Mouse (Mus musculus) midbrain, postnatal 0 days (tissue): ENCODE results near the gene Sf3a3. TPM values are rescaled to one million over a fixed set of nuclear protein-coding genes. Genes with fewer than 3 reads are reported as not detected.

Source experiments
- ATAC-seq: fragments of 200-750 bp; cut with Nextera tagmentation; 2 replicates; pipeline ENCODE4 v1.8.0; 2017; ENCODE audit warnings: moderate number of reproducible peaks, mild to moderate bottlenecking, moderate TSS enrichment, moderate library complexity; ENCODE audit not compliant: low FRiP score
- DNase-seq: peaks from one replicate; pipeline ENCODE4 v3.0.0-alpha.2; 2015; ENCODE audit warnings: low spot score
- H3K27ac ChIP-seq: fragments of 300-500 bp; sonication (generic); 2 replicates; pipeline ENCODE4 v1.5.1; 2014; ENCODE audit warnings: low read depth, mild to moderate bottlenecking, low read length, mixed read lengths
- H3K27me3 ChIP-seq: fragments of 300-500 bp; sonication (generic); 2 replicates; pipeline ENCODE4 v1.6.1; 2014; ENCODE audit warnings: low read length, control low read depth, mixed read lengths; ENCODE audit not compliant: insufficient read depth
- H3K36me3 ChIP-seq: fragments of 300-500 bp; sonication (generic); 2 replicates; pipeline ENCODE4 v1.6.1; 2014; ENCODE audit warnings: low read length, control low read depth, mixed read lengths; ENCODE audit not compliant: insufficient read depth
- H3K4me1 ChIP-seq: fragments of 300-500 bp; sonication (generic); 2 replicates; pipeline ENCODE4 v1.6.1; 2014; ENCODE audit warnings: mild to moderate bottlenecking, control low read depth, antibody characterized with exemption, low read length, mixed read lengths; ENCODE audit not compliant: insufficient read depth
- H3K4me2 ChIP-seq: fragments of 300-500 bp; sonication (generic); 2 replicates; pipeline ENCODE4 v1.6.1; 2014; ENCODE audit warnings: low read depth, mild to moderate bottlenecking, low read length, mixed read lengths; ENCODE audit not compliant: poor library complexity, severe bottlenecking
- H3K4me3 ChIP-seq: fragments of 300-500 bp; sonication (generic); 2 replicates; pipeline ENCODE4 v1.5.1; 2014; ENCODE audit warnings: low read depth, mild to moderate bottlenecking, low read length, moderate library complexity
- H3K9ac ChIP-seq: fragments of 300-500 bp; sonication (generic); replicated peaks from 2 replicates; pipeline ENCODE4 v1.6.1; 2014; ENCODE audit warnings: mild to moderate bottlenecking, low read length, moderate library complexity, mixed read lengths; ENCODE audit not compliant: poor library complexity, severe bottlenecking
- H3K9me3 ChIP-seq: fragments of 300-500 bp; sonication (generic); 2 replicates; pipeline ENCODE4 v1.6.1; 2016; ENCODE audit warnings: low read length, control low read depth
- CTCF ChIP-seq: IDR thresholded peaks from 2 replicates; pipeline ENCODE4 v1.5.1; 2016; ENCODE audit warnings: antibody characterized with exemption, mild to moderate bottlenecking
- WGBS: fragments of 180-500 bp; shearing (Covaris S2); extraction: QIAGEN DNeasy Blood & Tissue Kit; methylation state at CpG from one replicate; pipeline ENCODE4 v1.1.7; 2014; 5-methylcytosine and 5-hydroxymethylcytosine counted together
- polyA plus RNA-seq: library from polyadenylated mRNA; unstranded; fragments of >200 nt; fragmentation: Nextera tagmentation; extraction: Ambion mirVana; gene quantifications from 2 replicates; pipeline ENCODE4 v1.2.1, GENCODE M21; 2015
- total RNA-seq: library from RNA; depleted of rRNA; stranded (reverse); fragments of >200 nt; gene quantifications from 2 replicates; pipeline ENCODE4 v1.2.3, GENCODE M21; 2014

Gene Sf3a3
- total and polyA plus RNA-seq, 2 experiments from 2014 or later = 32.8 to 75.9 TPM

DNA sequence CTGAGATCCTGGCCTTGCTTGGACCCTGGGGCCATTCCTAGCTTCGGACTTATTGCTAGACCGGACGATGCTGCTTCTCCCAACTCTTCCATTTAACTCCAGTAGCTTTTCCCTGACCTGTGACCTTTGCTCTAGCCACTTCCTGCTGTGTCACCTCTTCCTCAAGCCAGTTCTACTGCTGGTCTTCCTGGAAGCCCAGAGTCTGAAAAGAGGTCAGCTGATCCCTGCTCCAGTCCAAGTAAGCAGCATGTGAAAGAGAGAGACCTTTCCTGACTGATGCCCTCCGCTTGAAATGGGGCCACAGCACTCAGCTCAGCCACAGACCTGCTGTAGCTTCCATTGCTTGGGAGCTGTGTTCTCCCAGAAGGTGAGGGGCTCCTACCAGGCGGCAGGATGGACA is 22.9 kb downstream of the Sf3a3 start:
- peaks cover 9% of the 10 kb centered on the region; the same call in 1 of the 2 replicates for H3K4me1 ChIP-seq
- no peaks in the 10 kb centered on the region for H3K27me3 ChIP-seq
- TF ChIP-seq CTCF = no peak; the same call in 1 of the 2 replicates
- H3K36me3 ChIP-seq = 0 out of 2 replicates have a peak, but pooled peaks cover 4% of the 10 kb centered on the region
- H3K9me3 ChIP-seq = no peaks in the 10 kb centered on the region
- no peak overlapping the region for H3K27ac ChIP-seq
- H3K4me2 ChIP-seq = no peak overlapping the region
- no peak overlapping the region for H3K4me3 ChIP-seq
- 80% methylated on average over 5 of the region's 5 CpGs for WGBS
- DNase-seq (no peak), ATAC-seq (no peak)
- H3K9ac ChIP-seq = no peak overlapping the region

DNA sequence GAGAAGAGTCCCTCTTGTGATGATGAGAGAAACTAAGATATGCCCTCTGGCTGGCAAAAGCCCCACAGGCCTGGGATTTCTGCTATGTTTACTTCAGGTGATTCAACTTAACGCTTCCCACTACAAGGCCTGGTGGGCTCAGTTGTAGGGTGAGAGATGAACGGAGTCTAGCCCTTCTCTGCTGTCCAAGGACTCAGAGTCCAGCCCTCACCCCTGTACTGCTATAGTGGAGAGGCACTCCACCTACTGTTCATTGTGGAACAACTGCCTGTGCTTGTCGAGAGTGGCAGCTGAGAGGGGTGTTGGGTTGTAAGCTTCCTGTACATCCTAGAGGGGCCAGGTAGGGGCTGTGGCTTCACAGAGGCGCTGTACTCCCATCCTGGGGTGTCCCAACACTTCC is 23.4 kb downstream of the Sf3a3 start:
- H3K4me2 ChIP-seq = no peak overlapping the region
- no peak overlapping the region for H3K27ac ChIP-seq
- no peak overlapping the region for H3K4me3 ChIP-seq
- no peak for DNase-seq
- ATAC-seq = no peak
- TF ChIP-seq CTCF = no peak
- H3K9ac ChIP-seq = no peak overlapping the region
- H3K27me3 ChIP-seq = no peaks in the 10 kb centered on the region
- 0 out of 2 replicates have a peak, but pooled peaks cover 4% of the 10 kb centered on the region for H3K36me3 ChIP-seq
- H3K9me3 ChIP-seq = no peaks in the 10 kb centered on the region
- peaks cover 13% of the 10 kb centered on the region; the same call in 1 of the 2 replicates for H3K4me1 ChIP-seq
- 64% methylated on average over 4 of the region's 4 CpGs for WGBS

DNA sequence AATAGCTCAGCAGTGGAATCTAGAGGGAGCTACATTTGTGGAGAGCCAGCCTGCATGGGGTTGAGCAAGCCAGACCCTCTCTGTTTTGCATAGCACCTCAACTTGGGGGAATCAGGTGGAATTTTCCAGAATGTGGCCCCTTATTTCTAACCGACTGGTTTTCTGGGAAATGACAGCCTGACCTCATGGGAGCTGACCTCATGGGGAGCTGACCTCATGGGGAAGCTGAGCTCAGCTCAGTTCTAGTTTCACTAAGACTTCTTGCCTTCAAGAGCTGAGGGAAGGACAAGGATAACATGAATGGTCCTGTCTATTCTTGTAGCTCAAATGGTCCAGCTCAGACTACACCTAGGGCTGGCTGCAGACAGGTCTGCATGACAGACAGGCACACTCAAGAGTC is 24.2 kb downstream of the Sf3a3 start:
- no peak for DNase-seq
- Histone ChIP-seq H3K9me3 (no peaks in the 10 kb centered on the region), H3K27ac (no peak overlapping the region), H3K4me2 (no peak overlapping the region), H3K36me3 (no peaks in the 10 kb centered on the region), H3K4me1 (peaks cover 13% of the 10 kb centered on the region; the same call in 1 of the 2 replicates), H3K9ac (no peak overlapping the region), H3K4me3 (no peak overlapping the region), H3K27me3 (no peaks in the 10 kb centered on the region)
- no peak for TF ChIP-seq CTCF
- 85% methylated on average over 1 of the region's 1 CpGs for WGBS
- no peak for ATAC-seq

DNA sequence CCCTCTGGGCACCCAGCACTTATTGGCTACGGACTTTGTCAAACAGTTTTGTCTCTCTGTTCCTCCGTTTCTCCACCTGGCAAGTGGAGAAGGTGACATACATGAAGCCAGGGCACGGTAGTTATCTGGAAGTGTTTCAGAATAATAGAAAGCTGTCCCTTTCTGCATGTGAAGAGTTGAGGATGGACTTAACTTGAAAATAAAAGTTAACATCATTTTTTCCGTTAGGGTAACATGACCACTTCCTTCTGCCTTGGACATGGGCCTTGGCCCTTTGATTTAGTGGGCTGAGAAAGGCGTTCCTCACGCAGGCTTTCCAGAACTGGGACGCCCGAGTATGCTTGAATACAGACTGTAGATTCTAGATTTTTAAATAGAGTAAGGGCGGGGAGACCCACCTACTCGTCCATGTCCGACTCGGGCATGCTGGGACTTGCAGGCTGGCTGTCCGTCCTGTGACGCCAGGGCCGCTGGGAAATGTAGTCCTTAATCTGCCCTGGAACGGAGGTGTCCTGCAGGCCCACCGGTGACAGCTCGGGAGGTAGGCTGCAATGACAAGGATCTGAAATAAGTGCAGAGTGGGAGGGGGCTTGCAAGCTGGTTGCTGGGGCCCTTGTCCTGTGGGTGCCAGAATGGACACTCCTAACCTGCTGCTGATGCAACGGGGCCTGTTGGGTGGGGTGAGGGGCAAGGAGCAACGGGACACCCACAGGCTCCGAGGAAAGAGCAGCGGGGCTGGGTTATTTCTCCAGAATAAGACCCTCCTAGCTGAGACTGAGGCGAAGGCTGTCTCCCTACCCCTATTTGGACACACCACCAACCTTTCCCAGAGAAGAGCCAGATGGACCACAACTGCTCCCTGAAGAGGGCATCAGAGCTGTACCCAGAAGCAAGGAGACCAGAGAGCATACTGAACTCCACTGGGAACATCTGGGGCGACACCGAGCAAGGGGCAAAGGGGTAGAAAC is 27.1 kb downstream of the Sf3a3 start, which contains the start of gene Inpp5b:
TSS of gene Inpp5b (plus strand) at position 475 of the 968 bp plus-strand sequence.
- TF ChIP-seq CTCF = peak; percentile 10; the same call in 1 of the 2 replicates
- H3K4me3 ChIP-seq = peak within 1 kb of the TSS; percentile 66
- H3K27ac ChIP-seq = peak within 1 kb of the TSS; percentile 67
- H3K9me3 ChIP-seq = no peaks in the 10 kb centered on the region
- peaks cover 9% of the 10 kb centered on the region; the same call in 1 of the 2 replicates for H3K4me1 ChIP-seq
- H3K36me3 ChIP-seq = peaks cover 9% of the 10 kb centered on the region
- ATAC-seq (peak; percentile 80), DNase-seq (peak; percentile 81)
- WGBS = 14% methylated on average over 25 of the region's 25 CpGs
- H3K9ac ChIP-seq = peak within 1 kb of the TSS; percentile 84
- no peaks in the 10 kb centered on the region for H3K27me3 ChIP-seq
- H3K4me2 ChIP-seq = peak within 1 kb of the TSS; percentile 78

DNA sequence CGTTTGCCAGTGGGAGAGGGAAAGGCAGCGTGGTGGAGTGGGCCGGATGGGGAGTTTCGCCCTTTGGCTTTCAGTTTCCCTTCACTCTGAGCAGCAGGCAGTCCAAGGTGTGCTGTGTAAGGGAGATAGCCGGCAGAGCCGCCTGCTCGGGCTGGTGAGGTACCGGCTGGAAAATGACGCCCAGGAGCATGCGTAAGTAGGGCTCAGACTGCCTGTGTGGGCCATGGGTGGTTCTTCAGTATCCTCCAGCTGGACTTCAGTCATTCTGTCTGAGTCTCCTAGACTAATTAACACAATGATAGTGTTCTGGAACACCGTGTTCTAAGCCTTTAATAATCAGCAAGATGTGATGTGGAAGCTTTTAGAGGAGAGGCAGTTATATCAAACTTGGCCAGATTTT is 28.3 kb downstream of the Sf3a3 start:
- Histone ChIP-seq H3K9ac (no peak overlapping the region), H3K27ac (no peak overlapping the region), H3K4me1 (peaks cover 9% of the 10 kb centered on the region; the same call in 1 of the 2 replicates), H3K27me3 (no peaks in the 10 kb centered on the region), H3K4me3 (no peak overlapping the region; the same call in 1 of the 2 replicates), H3K36me3 (peaks cover 16% of the 10 kb centered on the region), H3K9me3 (no peaks in the 10 kb centered on the region), H3K4me2 (no peak overlapping the region)
- no peak for TF ChIP-seq CTCF
- DNase-seq = no peak
- WGBS = 88% methylated on average over 11 of the region's 11 CpGs
- ATAC-seq = no peak

DNA sequence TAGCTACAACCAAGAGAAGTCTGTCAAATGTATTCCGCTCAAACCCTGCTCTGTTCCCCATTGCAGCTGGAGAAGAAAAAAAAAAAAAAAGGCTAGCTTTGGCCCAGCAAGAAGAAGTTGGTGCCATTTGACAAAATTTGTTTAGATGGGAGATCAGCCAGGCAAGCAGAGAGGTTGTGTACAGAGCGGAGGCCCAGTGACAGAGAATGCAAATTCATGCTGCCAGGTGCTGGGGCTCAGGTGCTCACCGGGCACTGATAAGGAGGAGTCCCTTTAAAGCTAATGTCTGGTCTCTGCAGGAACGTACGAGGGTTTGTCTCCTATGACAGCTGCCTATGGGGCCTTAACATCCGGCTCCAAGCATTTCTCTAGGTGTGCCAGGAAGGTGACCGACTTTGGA is 32.0 kb downstream of the Sf3a3 start:
- no peak for ATAC-seq
- H3K4me2 ChIP-seq = no peak overlapping the region
- WGBS = 82% methylated on average over 7 of the region's 7 CpGs
- H3K36me3 ChIP-seq = peaks cover 20% of the 10 kb centered on the region
- TF ChIP-seq CTCF = no peak
- H3K4me1 ChIP-seq = peaks cover 9% of the 10 kb centered on the region; the same call in 1 of the 2 replicates
- no peak overlapping the region for H3K4me3 ChIP-seq
- H3K9me3 ChIP-seq = no peaks in the 10 kb centered on the region
- no peak for DNase-seq
- no peak overlapping the region for H3K9ac ChIP-seq
- no peaks in the 10 kb centered on the region for H3K27me3 ChIP-seq
- no peak overlapping the region for H3K27ac ChIP-seq
